Mouse (Mus musculus): Measurements from ENCODE around the gene Zbtb7b.

DNA sequence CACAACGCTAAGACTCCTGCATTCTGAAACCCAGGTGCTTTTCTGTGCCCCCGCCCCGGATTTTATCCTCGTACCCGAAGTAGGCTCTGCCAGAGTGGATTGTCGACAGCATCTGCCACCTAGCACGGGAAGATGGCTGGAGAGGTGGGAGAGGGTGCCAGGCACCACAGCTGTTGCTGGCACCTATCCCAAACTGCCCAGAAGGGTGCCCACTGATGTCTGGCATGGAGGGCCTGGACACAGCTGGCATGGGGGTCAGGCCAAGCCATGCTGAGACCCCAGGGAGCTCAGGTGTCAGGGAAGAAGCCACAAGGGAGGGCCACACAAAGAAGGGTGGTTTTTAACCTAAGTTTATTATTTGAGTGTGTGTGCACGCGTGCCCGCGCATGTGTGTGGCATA lies 61.5 kb downstream of the Zbtb7b start:
- TF ChIP-seq GATA1 (IDR thresholded peaks at IDR 0.05; ENCODE audit: borderline replicate concordance, low read length) = no peak
- TF ChIP-seq FLI1 (IDR thresholded peaks at IDR 0.05; ENCODE audit: low read length) = no peak
